11 mouse cellular contexts compared by ENCODE assay signal in the genomic region with DNA sequence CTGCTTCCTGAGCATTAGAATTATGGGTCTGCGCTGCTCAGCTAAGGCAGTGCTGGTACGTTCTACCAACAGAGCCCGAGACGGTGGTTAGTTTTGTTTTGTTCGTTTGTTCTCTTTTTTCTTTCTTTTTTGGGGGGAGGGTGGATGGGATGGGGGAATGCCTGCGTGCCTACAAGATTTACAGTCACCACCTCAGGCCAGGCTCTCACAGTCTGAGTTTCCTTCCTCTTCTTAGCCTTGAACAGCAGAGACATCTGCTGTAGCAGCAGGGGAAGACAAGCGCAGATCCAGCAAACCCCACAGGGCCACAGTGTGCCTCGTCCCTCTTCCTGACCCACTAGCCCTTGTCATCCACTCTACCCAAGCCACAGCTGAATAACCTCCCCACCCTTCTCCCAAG. TPM values are rescaled to one million over a fixed set of nuclear protein-coding genes. Genes with fewer than 3 reads are reported as not detected.
A peak's percentile ranks its signal among the peaks of the same experiment; 100 is the strongest.
DNase-seq lines count a peak whose midpoint lies in the region; ATAC-seq lines count a peak whose summit lies in the region.
"Had no signal": no experiment of that assay in that cellular context is flagged by ENCODE, and none has a peak within 500 bp of the region (broad histone marks: within the 10 kb centered on the region; RNA-seq: fewer than 3 reads in every experiment).

No protein-coding gene starts in this region.

- peak; percentile 47 to 51 for DNase-seq in cerebellum, postnatal 25 days
- DNase-seq in cerebellum, postnatal 10 days, result no peak
- DNase-seq in B cell, adult 2 months, result peak; percentile 71 to 76
- DNase-seq in adrenal gland, adult 2 months, result no peak
- no peak for DNase-seq in adrenal gland, postnatal 4 days (ENCODE audit: low spot score in 2 of 2)
- no peak for DNase-seq in right cerebral cortex, postnatal 10 days (ENCODE audit: low spot score in 2 of 2)
- DNase-seq: gastrocnemius, postnatal 25 days; heart, postnatal 36 days; kidney, postnatal 14 days had no signal

- ATAC-seq in granulocyte monocyte progenitor cell, adult 5-6 weeks (replicated peaks; ENCODE audit: poor library complexity, severe bottlenecking), result peak; percentile 62
- ATAC-seq in monocyte, adult 5-6 weeks (replicated peaks; ENCODE audit: insufficient number of reproducible peaks, low FRiP score, low TSS enrichment, poor library complexity, severe bottlenecking), result peak; percentile 73

RNA-seq across cellular contexts. Expression of a gene that starts 7.5 kb away (rescaled TPM):
- total RNA-seq in granulocyte monocyte progenitor cell, adult 5-6 weeks (2014; fragmentation: Nextera tagmentation), result 42.3 and 76.3 TPM in 2 replicates
- total RNA-seq in granulocyte monocyte progenitor cell, adult 5-6 weeks (2017), result 59.8 and 64.6 TPM in 2 replicates
- 21.4 to 28.0 TPM (median 26.7 TPM) in 3 replicates for total RNA-seq in monocyte, adult 5-6 weeks (2017)
- 100 to 1,000 TPM; 207 to 217 TPM for total RNA-seq in adrenal gland, adult 2 months (2021)
- polyA plus RNA-seq in adrenal gland, adult 2 months (2012; rRNA removed), result 626 and 697 TPM in 2 replicates
- 100 to 1,000 TPM; 103 to 112 TPM for total RNA-seq in adrenal gland, postnatal 4 days (2021)

RNA-seq across cellular contexts. Expression of a gene that starts 7.7 kb away (rescaled TPM):
- 84.1 and 154 TPM in 2 replicates for total RNA-seq in granulocyte monocyte progenitor cell, adult 5-6 weeks (2014; fragmentation: Nextera tagmentation)
- total RNA-seq in granulocyte monocyte progenitor cell, adult 5-6 weeks (2017), result 73.1 and 81.3 TPM in 2 replicates
- 20.9 to 26.6 TPM (median 23.0 TPM) in 3 replicates for total RNA-seq in monocyte, adult 5-6 weeks (2017)
- total RNA-seq in adrenal gland, adult 2 months (2021), result 10 to 100 TPM; 42.5 to 44.0 TPM
- 121 and 124 TPM in 2 replicates for polyA plus RNA-seq in adrenal gland, adult 2 months (2012; rRNA removed)
- total RNA-seq in adrenal gland, postnatal 4 days (2021), result 10 to 100 TPM; 50.6 to 53.0 TPM

RNA-seq across cellular contexts. Expression of a gene that starts 23.7 kb away (rescaled TPM):
- total RNA-seq in granulocyte monocyte progenitor cell, adult 5-6 weeks (2014; fragmentation: Nextera tagmentation), result 0.75 and 1.5 TPM in 2 replicates
- not detected in 2 replicates for total RNA-seq in granulocyte monocyte progenitor cell, adult 5-6 weeks (2017)
- 0.29 to 1.2 TPM (median 0.96 TPM) in 3 replicates for total RNA-seq in monocyte, adult 5-6 weeks (2017)
- under 1 TPM in 1 of 2 experiments, not detected in 1; 0.37 TPM for total RNA-seq in adrenal gland, adult 2 months (2021)
- 0.67 and 1.1 TPM in 2 replicates for polyA plus RNA-seq in adrenal gland, adult 2 months (2012; rRNA removed)
- total RNA-seq in adrenal gland, postnatal 4 days (2021), result 1 to 10 TPM in 1 of 2 experiments, under 1 TPM in 1; 0.76 to 1.9 TPM
- total RNA-seq: gastrocnemius, postnatal 25 days; heart, postnatal 36 days had no signal

RNA-seq across cellular contexts. Expression of a gene that starts 24.8 kb away (rescaled TPM):
- 18.7 and 26.1 TPM in 2 replicates for total RNA-seq in granulocyte monocyte progenitor cell, adult 5-6 weeks (2014; fragmentation: Nextera tagmentation)
- 14.6 and 22.9 TPM in 2 replicates for total RNA-seq in granulocyte monocyte progenitor cell, adult 5-6 weeks (2017)
- 3.4 to 9.2 TPM (median 5.4 TPM) in 3 replicates for total RNA-seq in monocyte, adult 5-6 weeks (2017)
- total RNA-seq in adrenal gland, adult 2 months (2021), result 1 to 10 TPM; 1.8 to 4.5 TPM
- polyA plus RNA-seq in adrenal gland, adult 2 months (2012; rRNA removed), result 11.8 and 13.0 TPM in 2 replicates
- 1 to 10 TPM; 4.4 to 7.6 TPM for total RNA-seq in adrenal gland, postnatal 4 days (2021)

RNA-seq across cellular contexts. Expression of a gene that starts 29.3 kb away (rescaled TPM):
- 49.7 and 53.8 TPM in 2 replicates for total RNA-seq in granulocyte monocyte progenitor cell, adult 5-6 weeks (2014; fragmentation: Nextera tagmentation)
- 31.0 and 49.9 TPM in 2 replicates for total RNA-seq in granulocyte monocyte progenitor cell, adult 5-6 weeks (2017)
- 29.3 to 50.4 TPM (median 44.2 TPM) in 3 replicates for total RNA-seq in monocyte, adult 5-6 weeks (2017)
- 10 to 100 TPM; 12.2 to 26.4 TPM for total RNA-seq in adrenal gland, adult 2 months (2021)
- polyA plus RNA-seq in adrenal gland, adult 2 months (2012; rRNA removed), result 69.9 and 83.0 TPM in 2 replicates
- total RNA-seq in adrenal gland, postnatal 4 days (2021), result 10 to 100 TPM; 21.5 to 24.1 TPM

Comparison
In these comparisons a context has a peak if more than half of its experiments do, and no peak if none do; other contexts are left out.
1. DNase-seq: peak in cerebellum, postnatal 25 days (2 of 2) and B cell, adult 2 months (2 of 2); none in cerebellum, postnatal 10 days (0 of 2), adrenal gland, adult 2 months (single experiment), adrenal gland, postnatal 4 days (0 of 2) and right cerebral cortex, postnatal 10 days (0 of 2).